Mouse (Mus musculus): ENCODE measurements at regions not wholly inside any gene's neighbourhood (a gene's known extent, or its start where the extent isn't known, plus 50 kb on each side); places are given as distances from the start of the nearest gene placed in this dataset.
A peak's percentile ranks its signal among the peaks of the same experiment; 100 is the strongest.

GRCm38 (mm10) chr2:3948331-3948730, 69.2 kb upstream of the Frmd4a start:
- no peak overlapping the region for H3K4me2 ChIP-seq (replicated peaks)
- no peak overlapping the region for H3K9ac ChIP-seq
- no peak overlapping the region for H3K4me3 ChIP-seq
- 69% methylated on average over 1 of the region's 1 CpGs for WGBS
- no peaks in the 10 kb centered on the region for H3K9me3 ChIP-seq
- no peak for ATAC-seq (ENCODE audit: low FRiP score, low read depth)
- no peaks in the 10 kb centered on the region for H3K4me1 ChIP-seq
- no peaks in the 10 kb centered on the region for H3K36me3 ChIP-seq
- H3K27ac ChIP-seq = no peak overlapping the region
- H3K27me3 ChIP-seq = no peaks in the 10 kb centered on the region

- peaks cover 10% of the 10 kb centered on the region; the same call in 1 of the 2 replicates for H3K4me1 ChIP-seq
- peak overlapping the region; percentile 48; the same call in 1 of the 2 replicates for H3K4me2 ChIP-seq (replicated peaks)
- no peak overlapping the region for H3K9ac ChIP-seq
- 0 out of 2 replicates have a peak, but pooled peaks cover 5% of the 10 kb centered on the region for H3K9me3 ChIP-seq
- H3K36me3 ChIP-seq = no peaks in the 10 kb centered on the region
- no peak overlapping the region for H3K27ac ChIP-seq
- ATAC-seq (ENCODE audit: low FRiP score, low read depth) = no peak
- no peak overlapping the region for H3K4me3 ChIP-seq
- no peaks in the 10 kb centered on the region for H3K27me3 ChIP-seq
These were observed 60.0 kb upstream of the Frmd4a start for GRCm38 (mm10) chr2:3957491-3957890.

- H3K4me3 ChIP-seq = peak overlapping the region; percentile 12; the same call in 1 of the 2 replicates
- 20% methylated on average over 12 of the region's 12 CpGs for WGBS
- ATAC-seq (ENCODE audit: low FRiP score, low read depth) = peak; percentile 81
These were observed 59.4 kb upstream of the Frmd4a start for GRCm38 (mm10) chr2:3958065-3958641.

GRCm38 (mm10) chr2:3958711-3959110, 58.8 kb upstream of the Frmd4a start:
- peaks cover 10% of the 10 kb centered on the region; the same call in 1 of the 2 replicates for H3K4me1 ChIP-seq
- H3K36me3 ChIP-seq = no peaks in the 10 kb centered on the region
- 0 out of 2 replicates have a peak, but pooled peaks cover 5% of the 10 kb centered on the region for H3K9me3 ChIP-seq
- H3K4me3 ChIP-seq = no peak overlapping the region
- no peak overlapping the region for H3K4me2 ChIP-seq (replicated peaks)
- no peak for ATAC-seq (ENCODE audit: low FRiP score, low read depth)
- H3K27ac ChIP-seq = no peak overlapping the region
- no peaks in the 10 kb centered on the region for H3K27me3 ChIP-seq
- H3K9ac ChIP-seq = no peak overlapping the region
- WGBS = 75% methylated on average over 4 of the region's 4 CpGs

More at GRCm38 (mm10) chr2:3958065-3958641, 59.4 kb upstream of the Frmd4a start:
- Histone ChIP-seq H3K9ac (no peak overlapping the region), H3K36me3 (no peaks in the 10 kb centered on the region), H3K4me1 (peaks cover 10% of the 10 kb centered on the region; the same call in 1 of the 2 replicates), H3K9me3 (0 out of 2 replicates have a peak, but pooled peaks cover 5% of the 10 kb centered on the region), H3K4me2 (replicated peaks) (peak overlapping the region; percentile 48), H3K27me3 (no peaks in the 10 kb centered on the region), H3K27ac (no peak overlapping the region)

- H3K36me3 ChIP-seq = no peaks in the 10 kb centered on the region
- no peak for ATAC-seq (ENCODE audit: low FRiP score, low read depth)
- 90% methylated on average over 1 of the region's 1 CpGs for WGBS
- H3K27me3 ChIP-seq = no peaks in the 10 kb centered on the region
- no peak overlapping the region for H3K27ac ChIP-seq
- no peak overlapping the region for H3K4me3 ChIP-seq
- H3K9ac ChIP-seq = no peak overlapping the region
- H3K9me3 ChIP-seq = 0 out of 2 replicates have a peak, but pooled peaks cover 5% of the 10 kb centered on the region
- no peak overlapping the region for H3K4me2 ChIP-seq (replicated peaks)
- peaks cover 10% of the 10 kb centered on the region; the same call in 1 of the 2 replicates for H3K4me1 ChIP-seq
These were observed 58.3 kb upstream of the Frmd4a start for GRCm38 (mm10) chr2:3959181-3959580.

- Histone ChIP-seq H3K4me3 (no peak overlapping the region), H3K4me1 (peaks cover 10% of the 10 kb centered on the region; the same call in 1 of the 2 replicates), H3K9ac (no peak overlapping the region), H3K27me3 (no peaks in the 10 kb centered on the region), H3K27ac (no peak overlapping the region), H3K4me2 (replicated peaks) (no peak overlapping the region), H3K9me3 (0 out of 2 replicates have a peak, but pooled peaks cover 8% of the 10 kb centered on the region), H3K36me3 (no peaks in the 10 kb centered on the region)
- ATAC-seq (ENCODE audit: low FRiP score, low read depth) = no peak
- WGBS = 79% methylated on average over 5 of the region's 5 CpGs
These were observed 57.3 kb upstream of the Frmd4a start for GRCm38 (mm10) chr2:3960213-3960612.

- 0 out of 2 replicates have a peak, but pooled peaks cover 3% of the 10 kb centered on the region for H3K9me3 ChIP-seq
- H3K36me3 ChIP-seq = no peaks in the 10 kb centered on the region
- no peak overlapping the region for H3K9ac ChIP-seq
- H3K4me2 ChIP-seq (replicated peaks) = no peak overlapping the region
- H3K4me1 ChIP-seq = no peaks in the 10 kb centered on the region
- no peak overlapping the region for H3K27ac ChIP-seq
- H3K27me3 ChIP-seq = no peaks in the 10 kb centered on the region
- WGBS = 93% methylated on average over 4 of the region's 4 CpGs
- peak; percentile 100 for ATAC-seq (ENCODE audit: low FRiP score, low read depth)
- H3K4me3 ChIP-seq = no peak overlapping the region
These were observed 53.2 kb upstream of the Frmd4a start for GRCm38 (mm10) chr2:3964351-3964750.
